Mouse (Mus musculus) mouse embryonic stem cell (cell line): ENCODE results near the gene Kcnn4.

Experiments
- in situ Hi-C, 2 experiments: fragments of 300-500 bp; cut with MboI; formaldehyde crosslinking; loops; 1 replicate in 1 of 2; 3 replicates in 1 of 2; pipeline ENCODE4 v1.14.3; 2019 to 2020; ENCODE audit warnings: low sequenced_read_pairs in 2 of 2, low pct_unique_long_range_greater_than_20kb in 1 of 2, mixed read lengths in 1 of 2; ENCODE audit not compliant: unreplicated experiment in 1 of 2

The Kcnn4 gene

GRCm38 (mm10) chr7:24363228-24363627, 6.8 kb upstream of the Kcnn4 start:
- in situ Hi-C loops, result no loop called here

GRCm38 (mm10) chr7:24364827-24365226, 5.2 kb upstream of the Kcnn4 start:
- in situ Hi-C loops, result no loop called here

GRCm38 (mm10) chr7:24365258-24366014, 4.6 kb upstream of the Kcnn4 start:
- in situ Hi-C loops, result no loop called here

GRCm38 (mm10) chr7:24366716-24367632, 3.1 kb upstream of the Kcnn4 start:
- in situ Hi-C loops, result no loop called here

- in situ Hi-C loops, result no loop called here
Observed at GRCm38 (mm10) chr7:24368226-24368625, 1.8 kb upstream of the Kcnn4 start.

- in situ Hi-C loops, result no loop called here
Observed at GRCm38 (mm10) chr7:24368946-24369345, 1.1 kb upstream of the Kcnn4 start.

- in situ Hi-C loops, result no loop called here
Observed at GRCm38 (mm10) chr7:24371012-24371808, 1.1 kb downstream of the Kcnn4 start.

GRCm38 (mm10) chr7:24371809-24372145, 1.7 kb downstream of the Kcnn4 start:
- in situ Hi-C loops, result no loop called here

GRCm38 (mm10) chr7:24372300-24372699, 2.2 kb downstream of the Kcnn4 start:
- in situ Hi-C loops, result no loop called here

- in situ Hi-C loops, result no loop called here
Observed at GRCm38 (mm10) chr7:24372786-24373185, 2.7 kb downstream of the Kcnn4 start.

- in situ Hi-C loops, result no loop called here
Observed at GRCm38 (mm10) chr7:24373538-24374379, 3.7 kb downstream of the Kcnn4 start.

- in situ Hi-C loops, result no loop called here
Observed at GRCm38 (mm10) chr7:24376456-24376855, 6.4 kb downstream of the Kcnn4 start.

- in situ Hi-C loops, result no loop called here
Observed at GRCm38 (mm10) chr7:24377091-24377865, 7.2 kb downstream of the Kcnn4 start.

GRCm38 (mm10) chr7:24378049-24378701, 8.1 kb downstream of the Kcnn4 start:
- in situ Hi-C loops, result no loop called here

GRCm38 (mm10) chr7:24379934-24380333, 9.9 kb downstream of the Kcnn4 start:
- in situ Hi-C loops, result no loop called here

GRCm38 (mm10) chr7:24380370-24380769, 10.3 kb downstream of the Kcnn4 start:
- in situ Hi-C loops, result no loop called here
